Mouse (Mus musculus) midbrain, embryonic 16.5 days (tissue): ENCODE measurements around the gene Duox1. TPM values are rescaled to one million over a fixed set of nuclear protein-coding genes. Genes with fewer than 3 reads are reported as not detected.

Experiments
- ATAC-seq: fragments of 200-750 bp; cut with Nextera tagmentation; 2 replicates; pipeline ENCODE4 v1.8.0; 2017; ENCODE audit warnings: moderate TSS enrichment
- H3K27ac ChIP-seq: fragments of 300-500 bp; sonication (generic); 2 replicates; pipeline ENCODE4 v1.5.1; 2014; ENCODE audit warnings: mild to moderate bottlenecking, low read length, mixed read lengths
- H3K27me3 ChIP-seq: fragments of 300-500 bp; sonication (generic); 2 replicates; pipeline ENCODE4 v1.6.1; 2014; ENCODE audit warnings: low read depth, low read length, mixed read lengths; ENCODE audit not compliant: control insufficient read depth, insufficient read depth
- H3K36me3 ChIP-seq: fragments of 300-500 bp; sonication (generic); 2 replicates; pipeline ENCODE4 v1.6.1; 2014; ENCODE audit warnings: mild to moderate bottlenecking, low read length, moderate library complexity, mixed read lengths; ENCODE audit not compliant: control insufficient read depth, insufficient read depth
- H3K4me1 ChIP-seq: fragments of 300-500 bp; sonication (generic); 2 replicates; pipeline ENCODE4 v1.6.1; 2014; ENCODE audit warnings: mild to moderate bottlenecking, low read length, mixed read lengths; ENCODE audit not compliant: control insufficient read depth, insufficient read depth
- H3K4me2 ChIP-seq: fragments of 300-500 bp; sonication (generic); 2 replicates; pipeline ENCODE4 v1.6.1; 2014; ENCODE audit warnings: mild to moderate bottlenecking, low read length, mixed read lengths
- H3K4me3 ChIP-seq: fragments of 300-500 bp; sonication (generic); 2 replicates; pipeline ENCODE4 v1.5.1; 2014; ENCODE audit warnings: low read depth, mild to moderate bottlenecking, low read length, moderate library complexity, mixed read lengths
- H3K9ac ChIP-seq: fragments of 300-500 bp; sonication (generic); 2 replicates; pipeline ENCODE4 v1.6.1; 2014; ENCODE audit warnings: low read depth, low read length, mixed read lengths
- H3K9me3 ChIP-seq: fragments of 300-500 bp; sonication (generic); replicated peaks from 2 replicates; pipeline ENCODE4 v1.6.1; 2014; ENCODE audit warnings: mild to moderate bottlenecking, low read length, mixed read lengths; ENCODE audit not compliant: control insufficient read depth, poor library complexity, severe bottlenecking
- WGBS: fragments of 180-500 bp; shearing (Covaris S2); extraction: QIAGEN DNeasy Blood & Tissue Kit; methylation state at CpG from one replicate; pipeline ENCODE4 v1.1.7; 2014; 5-methylcytosine and 5-hydroxymethylcytosine counted together
- polyA plus RNA-seq: library from polyadenylated mRNA; unstranded; fragments of >200 nt; fragmentation: Nextera tagmentation; extraction: Ambion mirVana; gene quantifications from 2 replicates; pipeline ENCODE4 v1.2.1, GENCODE M21; 2015

Duox1 gene
- polyA plus RNA-seq, 1 experiment from 2014 or later, result 0.11 TPM

DNA sequence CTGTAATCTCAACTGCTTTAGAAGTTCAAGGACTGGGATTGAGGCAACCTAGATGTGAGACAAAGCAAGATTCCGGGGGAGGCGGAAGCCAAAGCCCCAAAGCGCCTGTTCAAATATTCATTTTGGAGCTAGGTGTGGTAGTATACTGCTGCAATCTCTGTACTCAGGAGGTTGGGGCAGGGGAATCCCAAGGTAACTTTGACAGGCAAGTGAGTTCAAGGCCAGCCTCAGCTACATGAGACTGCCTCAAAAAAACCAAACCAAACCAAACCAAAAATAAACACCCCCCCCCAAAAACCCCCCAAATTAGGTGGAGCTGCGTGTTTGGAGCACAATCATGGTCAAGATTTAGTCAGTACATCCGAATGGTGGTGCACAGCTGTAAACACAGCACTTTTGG lies 58.5 kb downstream of the Duox1 start:
- Histone ChIP-seq H3K27ac (no peak overlapping the region), H3K4me3 (no peak overlapping the region), H3K4me1 (peaks cover 9% of the 10 kb centered on the region; the same call in 1 of the 2 replicates), H3K9me3 (no peaks in the 10 kb centered on the region), H3K9ac (no peak overlapping the region), H3K4me2 (no peak overlapping the region), H3K27me3 (no peaks in the 10 kb centered on the region), H3K36me3 (no peaks in the 10 kb centered on the region)
- WGBS, result 80% methylated on average over 5 of the region's 5 CpGs
- no peak for ATAC-seq

DNA sequence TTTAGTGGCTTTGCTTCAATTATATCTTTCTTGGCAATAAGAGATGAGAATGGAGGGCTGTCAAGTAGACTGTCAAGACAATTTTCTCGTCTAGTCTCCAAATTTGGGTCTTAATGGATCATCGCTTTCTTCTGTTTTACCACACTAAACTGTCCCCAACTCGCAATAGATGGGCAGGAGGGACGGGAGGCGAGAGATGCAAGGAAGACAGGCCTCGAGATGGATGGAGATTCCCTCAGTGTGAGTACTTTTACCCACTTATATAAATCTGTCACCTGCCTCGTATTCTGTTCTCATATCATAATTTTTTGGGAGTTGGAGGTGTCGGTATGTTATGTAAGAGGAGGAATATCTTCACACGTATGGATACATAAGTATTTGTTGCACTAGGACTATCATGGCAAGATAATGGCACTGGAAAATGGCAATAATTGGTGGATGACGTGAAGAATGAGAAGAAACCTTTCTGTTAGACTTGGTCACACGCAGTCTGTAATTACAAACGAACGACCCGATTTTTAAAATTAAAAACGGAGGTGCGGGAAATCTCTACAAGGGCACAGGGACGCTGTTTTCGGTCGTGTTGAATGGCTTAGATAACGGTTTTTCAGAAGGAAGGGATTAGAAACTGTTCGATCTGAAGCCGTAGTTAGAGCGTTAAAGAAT lies 59.3 kb downstream of the Duox1 start:
- no peak for ATAC-seq
- peaks cover 3% of the 10 kb centered on the region; the same call in 1 of the 2 replicates for H3K4me1 ChIP-seq
- no peaks in the 10 kb centered on the region for H3K9me3 ChIP-seq
- H3K9ac ChIP-seq, result peak overlapping the region; percentile 65
- H3K4me2 ChIP-seq, result peak overlapping the region; percentile 49
- H3K36me3 ChIP-seq, result no peaks in the 10 kb centered on the region
- 12% methylated on average over 23 of the region's 23 CpGs for WGBS
- peak overlapping the region; percentile 87 for H3K27ac ChIP-seq
- no peaks in the 10 kb centered on the region for H3K27me3 ChIP-seq
- peak overlapping the region; percentile 75 for H3K4me3 ChIP-seq

DNA sequence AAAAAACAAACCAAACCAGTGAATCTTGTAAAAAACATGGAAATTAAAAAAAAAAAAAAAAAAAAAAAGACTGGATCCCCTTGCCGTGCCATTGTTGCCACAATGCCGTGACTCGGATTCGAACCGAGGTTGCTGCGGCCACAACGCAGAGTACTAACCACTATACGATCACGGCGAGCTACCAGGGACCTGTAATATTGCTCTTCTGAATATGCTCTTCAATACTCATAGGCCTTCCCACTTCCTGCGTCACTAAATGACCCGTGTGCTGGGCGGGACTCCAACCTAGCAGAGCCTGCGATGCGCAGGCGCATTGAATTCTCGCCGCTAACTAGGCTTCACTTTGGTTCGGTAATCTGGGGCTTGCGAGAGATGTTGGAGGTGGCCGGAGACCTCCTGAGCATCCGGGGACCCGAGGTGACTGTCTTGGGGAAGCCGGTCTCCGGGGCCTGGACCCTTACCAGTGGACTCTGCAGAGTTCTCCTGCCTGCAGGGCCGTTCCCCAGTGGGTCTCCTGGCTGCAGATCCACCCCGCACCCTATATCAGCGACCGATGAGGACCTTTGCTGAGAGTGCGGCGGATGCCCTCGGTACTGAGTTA lies 60.0 kb downstream of the Duox1 start:
- H3K4me1 ChIP-seq, result peaks cover 3% of the 10 kb centered on the region; the same call in 1 of the 2 replicates
- peak overlapping the region; percentile 97 for H3K4me2 ChIP-seq
- peak overlapping the region; percentile 75 for H3K4me3 ChIP-seq
- peak overlapping the region; percentile 91 for H3K27ac ChIP-seq
- H3K9me3 ChIP-seq, result no peaks in the 10 kb centered on the region
- H3K36me3 ChIP-seq, result no peaks in the 10 kb centered on the region
- under 1% methylated on average over 32 of the region's 32 CpGs for WGBS
- no peaks in the 10 kb centered on the region for H3K27me3 ChIP-seq
- H3K9ac ChIP-seq, result peak overlapping the region; percentile 81
- peak; percentile 88 for ATAC-seq

DNA sequence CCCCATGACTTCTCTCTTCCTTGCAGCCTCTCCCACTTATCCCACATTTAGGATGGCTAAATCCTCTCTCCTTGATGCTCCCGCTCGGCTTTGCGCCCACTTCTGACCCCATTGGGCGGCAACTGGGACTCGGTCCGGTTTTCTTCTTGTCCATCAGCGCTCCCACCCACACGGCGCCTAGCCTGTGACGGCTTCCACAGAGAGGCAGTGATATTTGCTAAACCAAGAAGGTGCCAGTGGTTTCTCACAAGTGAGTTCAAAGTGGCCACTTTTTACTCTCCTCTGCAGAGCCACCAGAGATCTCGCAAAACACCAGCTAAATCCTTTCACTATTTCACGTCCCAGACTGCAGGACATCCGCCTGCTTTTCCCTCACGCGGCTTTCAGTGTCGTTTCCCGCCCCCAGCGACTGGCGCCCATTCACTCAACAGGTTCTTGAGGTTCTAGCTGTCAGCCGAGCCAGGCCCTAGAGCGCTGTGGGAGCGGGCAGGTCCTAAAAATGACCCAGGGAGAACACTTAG lies 60.6 kb downstream of the Duox1 start:
- Histone ChIP-seq H3K4me3 (peak overlapping the region; percentile 75), H3K9ac (peak overlapping the region; percentile 81), H3K36me3 (no peaks in the 10 kb centered on the region), H3K9me3 (no peaks in the 10 kb centered on the region), H3K27ac (peak overlapping the region; percentile 91), H3K27me3 (no peaks in the 10 kb centered on the region), H3K4me1 (peaks cover 3% of the 10 kb centered on the region; the same call in 1 of the 2 replicates), H3K4me2 (peak overlapping the region; percentile 97)
- ATAC-seq, result 0 out of 2 replicates have a peak, but pooled peaks have one; percentile 0
- WGBS, result 1% methylated on average over 22 of the region's 22 CpGs

DNA sequence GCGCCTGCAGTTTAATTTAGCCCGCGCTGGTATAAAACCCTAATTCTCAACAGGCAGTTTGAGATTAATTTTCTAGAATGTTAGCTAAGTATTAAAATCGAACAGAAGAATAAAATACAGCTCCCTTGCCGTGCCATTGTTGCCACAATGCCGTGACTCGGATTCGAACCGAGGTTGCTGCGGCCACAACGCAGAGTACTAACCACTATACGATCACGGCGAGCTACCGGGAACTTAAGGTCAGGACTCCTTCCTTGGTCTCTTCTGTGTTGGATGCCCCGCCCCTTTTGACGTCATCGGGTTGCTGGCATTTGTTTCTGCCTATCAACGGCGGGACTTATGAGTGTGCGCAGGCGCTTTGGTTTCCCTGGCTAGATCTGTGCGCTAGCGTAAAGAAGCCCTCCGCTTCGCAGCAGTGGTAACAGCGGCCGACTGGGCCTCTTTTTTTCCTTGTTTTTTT lies 61.8 kb downstream of the Duox1 start:
- peak overlapping the region; percentile 47 for H3K4me2 ChIP-seq
- under 1% methylated on average over 28 of the region's 28 CpGs for WGBS

DNA sequence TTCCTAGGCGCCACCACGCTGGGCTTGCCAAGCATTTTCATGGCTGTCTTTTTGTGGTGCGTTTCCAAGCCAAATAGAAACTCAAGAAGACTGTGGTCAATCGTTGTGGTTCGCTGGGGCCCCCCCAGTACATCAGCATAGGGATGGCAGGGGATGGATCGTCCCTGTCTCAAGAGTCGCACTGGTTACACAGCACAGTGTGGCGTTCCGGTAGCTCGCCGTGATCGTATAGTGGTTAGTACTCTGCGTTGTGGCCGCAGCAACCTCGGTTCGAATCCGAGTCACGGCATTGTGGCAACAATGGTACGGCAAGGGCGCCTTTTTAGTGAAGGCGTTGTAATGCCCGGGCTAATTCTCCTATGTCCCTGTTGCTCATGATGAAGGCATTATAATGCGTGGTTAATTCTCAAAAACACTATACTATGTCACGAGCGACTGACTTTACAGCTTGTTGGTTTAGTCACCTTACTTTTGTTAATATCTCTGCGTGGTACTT lies 62.3 kb downstream of the Duox1 start:
- ATAC-seq, result peak; percentile 84
- H3K4me1 ChIP-seq, result peaks cover 3% of the 10 kb centered on the region; the same call in 1 of the 2 replicates
- H3K36me3 ChIP-seq, result no peaks in the 10 kb centered on the region
- H3K9ac ChIP-seq, result peak overlapping the region; percentile 65
- H3K4me2 ChIP-seq, result peak overlapping the region; percentile 47
- no peaks in the 10 kb centered on the region for H3K9me3 ChIP-seq
- no peaks in the 10 kb centered on the region for H3K27me3 ChIP-seq
- peak overlapping the region; percentile 50 for H3K4me3 ChIP-seq
- peak overlapping the region; percentile 92 for H3K27ac ChIP-seq
- WGBS, result under 1% methylated on average over 26 of the region's 26 CpGs

More for the DNA sequence above, 61.8 kb downstream of the Duox1 start:
- ATAC-seq, result peak; percentile 90
- H3K4me1 ChIP-seq, result peaks cover 3% of the 10 kb centered on the region; the same call in 1 of the 2 replicates
- H3K27me3 ChIP-seq, result no peaks in the 10 kb centered on the region
- peak overlapping the region; percentile 92 for H3K27ac ChIP-seq
- H3K9me3 ChIP-seq, result no peaks in the 10 kb centered on the region
- no peaks in the 10 kb centered on the region for H3K36me3 ChIP-seq
- H3K4me3 ChIP-seq, result peak overlapping the region; percentile 50
- peak overlapping the region; percentile 65 for H3K9ac ChIP-seq

DNA sequence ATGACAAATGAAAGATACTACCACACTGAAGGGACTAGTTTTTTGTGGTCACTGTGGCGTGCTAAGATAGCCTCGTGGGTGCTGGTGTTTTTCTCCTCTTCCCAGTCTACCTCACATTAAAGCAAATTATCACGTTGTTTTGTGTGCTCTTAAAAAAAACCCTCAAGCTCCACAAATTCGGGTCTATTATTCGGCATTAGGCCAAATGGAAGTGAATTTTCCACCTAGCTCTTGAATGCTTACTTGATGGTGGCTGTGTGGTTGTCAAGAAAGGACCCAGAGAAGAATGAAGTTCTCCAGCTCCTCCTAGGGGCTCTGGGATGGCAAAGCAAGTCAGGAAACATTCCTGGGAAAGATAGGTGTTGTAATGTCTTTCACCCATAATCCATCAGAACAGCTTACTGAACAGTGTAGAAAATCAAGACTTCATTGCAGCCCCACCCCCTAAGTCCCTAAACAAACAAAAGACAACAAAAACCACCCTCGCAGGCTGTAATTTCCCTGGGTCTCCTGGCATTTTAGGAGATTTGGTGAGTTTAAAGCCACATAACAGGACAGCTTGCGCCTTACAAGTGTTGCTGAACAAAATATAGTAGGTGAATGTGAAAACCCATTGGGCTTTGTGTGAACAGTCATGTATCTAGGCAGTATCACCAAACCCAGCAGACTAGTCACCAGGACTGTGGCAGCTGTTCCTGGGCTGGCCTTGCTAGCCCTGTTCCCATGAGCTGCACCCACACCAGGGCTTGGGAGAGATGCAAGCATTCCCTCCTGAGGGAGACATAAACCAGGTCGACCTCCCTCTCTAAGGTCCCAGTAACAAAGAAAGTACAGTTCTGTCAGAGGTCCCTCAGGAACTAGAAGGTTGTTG lies 63.2 kb downstream of the Duox1 start:
- H3K36me3 ChIP-seq, result no peaks in the 10 kb centered on the region
- H3K4me2 ChIP-seq, result peak overlapping the region; percentile 47
- H3K27ac ChIP-seq, result peak overlapping the region; percentile 92
- no peaks in the 10 kb centered on the region for H3K27me3 ChIP-seq
- H3K4me1 ChIP-seq, result peaks cover 3% of the 10 kb centered on the region; the same call in 1 of the 2 replicates
- ATAC-seq, result no peak
- H3K9me3 ChIP-seq, result no peaks in the 10 kb centered on the region
- WGBS, result 16% methylated on average over 8 of the region's 8 CpGs
- peak overlapping the region; percentile 50 for H3K4me3 ChIP-seq
- H3K9ac ChIP-seq, result peak overlapping the region; percentile 13; the same call in 1 of the 2 replicates

DNA sequence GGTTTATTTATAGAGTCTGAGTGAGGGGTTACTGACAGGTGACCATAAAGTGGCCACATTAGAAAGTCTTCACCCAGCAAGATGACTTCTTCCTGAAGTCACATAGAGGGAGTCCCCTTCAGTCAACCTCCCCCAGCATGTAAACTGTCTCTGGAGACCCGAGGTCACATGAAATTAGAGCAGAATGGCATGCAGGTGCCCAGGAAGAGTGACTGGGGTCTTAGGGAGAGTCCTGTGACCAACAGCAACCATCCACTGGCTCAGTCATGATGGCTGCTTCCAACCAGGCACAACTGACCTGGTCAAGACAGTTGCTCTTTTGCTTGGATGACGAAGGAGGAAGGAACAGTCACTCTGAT lies 63.8 kb downstream of the Duox1 start:
- H3K9me3 ChIP-seq, result no peaks in the 10 kb centered on the region
- peaks cover 3% of the 10 kb centered on the region; the same call in 1 of the 2 replicates for H3K4me1 ChIP-seq
- H3K4me2 ChIP-seq, result no peak overlapping the region
- no peaks in the 10 kb centered on the region for H3K36me3 ChIP-seq
- H3K9ac ChIP-seq, result no peak overlapping the region
- H3K4me3 ChIP-seq, result no peak overlapping the region
- ATAC-seq, result no peak
- WGBS, result 52% methylated on average over 2 of the region's 2 CpGs
- no peak overlapping the region for H3K27ac ChIP-seq
- H3K27me3 ChIP-seq, result no peaks in the 10 kb centered on the region
